Mouse (Mus musculus) stomach, postnatal 0 days (tissue): ENCODE measurements at regions not wholly inside any gene's neighbourhood (a gene's known extent, or its start where the extent isn't known, plus 50 kb on each side); places are given as distances from the start of the nearest gene placed in this dataset.

Source experiments
- ATAC-seq: fragments of 200-750 bp; cut with Nextera tagmentation; 2 replicates; pipeline ENCODE4 v1.8.0; 2017; ENCODE audit not compliant: low FRiP score, low TSS enrichment
- DNase-seq: peaks from one replicate; pipeline ENCODE4 v3.0.0-alpha.2; 2016; ENCODE audit warnings: low spot score
- H3K27ac ChIP-seq: fragments of 300-500 bp; sonication (generic); replicated peaks from 2 replicates; pipeline ENCODE4 v1.5.1; 2014; ENCODE audit warnings: mild to moderate bottlenecking, control low read depth
- H3K27me3 ChIP-seq: fragments of 300-500 bp; sonication (generic); 2 replicates; pipeline ENCODE4 v1.6.1; 2014; ENCODE audit warnings: low read length; ENCODE audit not compliant: control insufficient read depth, insufficient read depth
- H3K36me3 ChIP-seq: fragments of 300-500 bp; sonication (generic); 2 replicates; pipeline ENCODE4 v1.6.1; 2014; ENCODE audit warnings: low read length, mixed read lengths; ENCODE audit not compliant: control insufficient read depth, insufficient read depth
- H3K4me1 ChIP-seq: fragments of 300-500 bp; sonication (generic); replicated peaks from 2 replicates; pipeline ENCODE4 v1.6.1; 2014; ENCODE audit warnings: antibody characterized with exemption; ENCODE audit not compliant: control insufficient read depth, insufficient read depth
- H3K4me2 ChIP-seq: fragments of 300-500 bp; sonication (generic); replicated peaks from 2 replicates; pipeline ENCODE4 v1.6.1; 2014; ENCODE audit warnings: low read depth, mild to moderate bottlenecking, control low read depth, moderate library complexity
- H3K4me3 ChIP-seq: fragments of 300-500 bp; sonication (generic); 2 replicates; pipeline ENCODE4 v1.5.1; 2014; ENCODE audit warnings: low read depth, low read length, control low read depth
- H3K9ac ChIP-seq: fragments of 300-500 bp; sonication (generic); 2 replicates; pipeline ENCODE4 v1.6.1; 2014; ENCODE audit warnings: mild to moderate bottlenecking, low read length, control low read depth, mixed read lengths
- H3K9me3 ChIP-seq: fragments of 300-500 bp; sonication (generic); 2 replicates; pipeline ENCODE4 v1.6.1; 2016; ENCODE audit warnings: low read length; ENCODE audit not compliant: control insufficient read depth
- CTCF ChIP-seq: IDR thresholded peaks from 2 replicates; pipeline ENCODE4 v1.5.1; 2016; ENCODE audit warnings: antibody characterized with exemption, low read depth, mild to moderate bottlenecking, moderate library complexity
- EP300 ChIP-seq: optimal IDR thresholded peaks from 2 replicates; pipeline ENCODE3; 2016; ENCODE audit warnings: antibody characterized with exemption
- WGBS: fragments of 180-500 bp; shearing (Covaris S2); extraction: QIAGEN DNeasy Blood & Tissue Kit; methylation state at CpG from one replicate; pipeline ENCODE4 v1.1.7; 2014; 5-methylcytosine and 5-hydroxymethylcytosine counted together

DNA sequence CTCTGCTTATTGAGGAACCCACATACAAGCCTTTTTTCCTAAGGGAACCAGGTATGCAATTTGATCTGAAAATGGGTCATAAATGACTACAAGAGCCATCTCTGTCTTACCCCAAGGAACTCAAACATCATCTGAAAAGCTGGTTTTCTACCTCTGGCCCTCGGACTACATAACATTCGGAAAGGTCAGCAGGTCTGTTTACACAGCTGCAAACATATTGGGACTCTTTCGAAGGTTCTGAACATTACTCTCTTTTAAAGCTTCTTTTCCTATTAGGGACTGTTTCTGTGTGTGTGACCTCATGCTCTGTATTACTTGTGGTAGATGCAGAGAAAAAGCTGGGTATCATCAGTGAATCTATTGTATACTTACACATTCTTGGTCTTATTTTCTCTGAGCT is 491.9 kb upstream of the 4930452B06Rik start:
- no peak for DNase-seq
- no peak overlapping the region for H3K27ac ChIP-seq
- TF ChIP-seq EP300 (no peak), CTCF (no peak)
- H3K36me3 ChIP-seq: no peaks in the 10 kb centered on the region
- H3K4me3 ChIP-seq: no peak overlapping the region
- no peak for ATAC-seq
- no peaks in the 10 kb centered on the region for H3K4me1 ChIP-seq
- H3K4me2 ChIP-seq: no peak overlapping the region
- WGBS: 20% methylated on average over 3 of the region's 3 CpGs
- no peak overlapping the region for H3K9ac ChIP-seq
- H3K27me3 ChIP-seq: no peaks in the 10 kb centered on the region
- no peaks in the 10 kb centered on the region for H3K9me3 ChIP-seq

DNA sequence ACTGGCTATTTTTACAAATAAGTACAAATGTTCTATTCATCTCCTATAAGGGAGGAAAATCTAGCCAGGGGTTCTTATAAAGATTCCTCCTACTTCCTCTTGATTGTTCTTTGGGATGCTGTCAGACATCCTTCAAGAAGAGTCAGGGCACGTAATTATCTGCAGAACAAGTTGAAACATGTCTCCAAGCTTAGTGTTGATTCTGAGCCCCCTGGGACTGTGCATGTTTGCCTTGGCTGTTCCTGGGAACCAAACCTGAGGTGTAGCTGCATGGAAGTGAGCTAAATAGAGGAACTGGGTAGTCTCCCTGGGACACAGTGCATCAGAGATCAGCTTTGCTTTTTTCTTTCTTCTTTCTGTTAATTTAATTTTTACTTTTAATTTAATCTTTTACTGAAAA is 484.8 kb upstream of the 4930452B06Rik start:
- H3K4me1 ChIP-seq: no peaks in the 10 kb centered on the region
- no peak overlapping the region for H3K9ac ChIP-seq
- 50% methylated on average over 1 of the region's 1 CpGs for WGBS
- H3K36me3 ChIP-seq: no peaks in the 10 kb centered on the region
- no peaks in the 10 kb centered on the region for H3K27me3 ChIP-seq
- H3K9me3 ChIP-seq: no peaks in the 10 kb centered on the region
- no peak overlapping the region for H3K27ac ChIP-seq
- H3K4me2 ChIP-seq: no peak overlapping the region
- ATAC-seq (no peak), DNase-seq (no peak)
- H3K4me3 ChIP-seq: no peak overlapping the region
- TF ChIP-seq EP300 (no peak), CTCF (no peak)

DNA sequence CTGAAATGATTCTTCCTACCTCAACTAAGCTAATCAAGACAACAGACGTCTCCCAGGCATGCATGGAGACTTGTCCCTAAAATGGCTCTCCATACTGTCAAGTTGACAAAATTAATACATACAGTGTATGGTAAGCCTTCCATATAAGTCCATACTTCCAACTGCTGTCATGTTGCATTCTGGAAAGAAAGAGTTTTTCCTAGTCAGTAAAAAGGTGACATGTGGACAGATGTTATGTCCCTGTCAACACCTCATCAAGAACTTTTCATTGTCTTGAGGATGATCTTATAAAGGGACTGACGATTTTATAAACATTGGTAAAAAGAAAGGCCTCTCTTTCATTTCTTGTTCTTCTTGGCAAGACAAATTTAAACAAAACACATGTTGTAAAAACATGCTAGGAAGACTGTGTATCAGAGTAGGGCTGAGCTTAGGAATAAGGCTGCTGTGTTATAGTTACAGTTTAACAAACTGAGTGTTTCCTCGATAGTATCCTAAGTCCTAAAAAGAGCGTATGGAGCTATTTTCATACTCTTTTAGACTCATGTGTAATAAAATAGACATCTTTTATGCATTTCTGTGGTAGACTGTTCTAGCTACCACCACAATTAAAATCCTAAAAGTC is 480.7 kb upstream of the 4930452B06Rik start:
- TF ChIP-seq EP300: no peak
- TF ChIP-seq CTCF: no peak
- DNase-seq (no peak), ATAC-seq (no peak)
- Histone ChIP-seq H3K9ac (no peak overlapping the region), H3K4me3 (no peak overlapping the region), H3K9me3 (no peaks in the 10 kb centered on the region), H3K4me1 (no peaks in the 10 kb centered on the region), H3K27ac (no peak overlapping the region), H3K27me3 (no peaks in the 10 kb centered on the region), H3K36me3 (no peaks in the 10 kb centered on the region), H3K4me2 (no peak overlapping the region)
- WGBS: 51% methylated on average over 4 of the region's 4 CpGs

DNA sequence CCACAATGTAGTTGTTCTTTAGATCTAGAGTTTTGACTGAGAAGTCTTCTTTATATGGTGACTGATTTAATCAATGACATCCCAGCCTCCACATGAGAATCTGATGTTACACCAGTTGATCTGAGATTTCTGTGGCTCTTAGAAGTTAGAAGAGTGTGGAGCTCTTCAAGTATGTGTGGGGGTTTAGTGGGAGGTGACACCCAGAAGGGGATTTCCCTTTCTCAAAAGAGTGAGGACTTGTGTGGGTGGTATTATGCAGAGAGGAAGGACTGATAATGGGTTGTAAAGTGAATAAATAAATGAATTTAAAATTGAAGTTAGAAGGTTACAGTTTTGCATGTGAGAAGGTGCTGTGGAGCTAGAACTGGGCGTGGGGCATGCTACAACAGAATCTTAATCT is 439.7 kb upstream of the 4930452B06Rik start:
- no peak for ATAC-seq
- no peak overlapping the region for H3K27ac ChIP-seq
- TF ChIP-seq EP300 (no peak), CTCF (no peak)
- H3K36me3 ChIP-seq: no peaks in the 10 kb centered on the region
- 71% methylated on average over 1 of the region's 1 CpGs for WGBS
- no peaks in the 10 kb centered on the region for H3K4me1 ChIP-seq
- no peak for DNase-seq
- no peaks in the 10 kb centered on the region for H3K27me3 ChIP-seq
- H3K9me3 ChIP-seq: no peaks in the 10 kb centered on the region
- H3K9ac ChIP-seq: no peak overlapping the region
- no peak overlapping the region for H3K4me3 ChIP-seq
- H3K4me2 ChIP-seq: no peak overlapping the region

DNA sequence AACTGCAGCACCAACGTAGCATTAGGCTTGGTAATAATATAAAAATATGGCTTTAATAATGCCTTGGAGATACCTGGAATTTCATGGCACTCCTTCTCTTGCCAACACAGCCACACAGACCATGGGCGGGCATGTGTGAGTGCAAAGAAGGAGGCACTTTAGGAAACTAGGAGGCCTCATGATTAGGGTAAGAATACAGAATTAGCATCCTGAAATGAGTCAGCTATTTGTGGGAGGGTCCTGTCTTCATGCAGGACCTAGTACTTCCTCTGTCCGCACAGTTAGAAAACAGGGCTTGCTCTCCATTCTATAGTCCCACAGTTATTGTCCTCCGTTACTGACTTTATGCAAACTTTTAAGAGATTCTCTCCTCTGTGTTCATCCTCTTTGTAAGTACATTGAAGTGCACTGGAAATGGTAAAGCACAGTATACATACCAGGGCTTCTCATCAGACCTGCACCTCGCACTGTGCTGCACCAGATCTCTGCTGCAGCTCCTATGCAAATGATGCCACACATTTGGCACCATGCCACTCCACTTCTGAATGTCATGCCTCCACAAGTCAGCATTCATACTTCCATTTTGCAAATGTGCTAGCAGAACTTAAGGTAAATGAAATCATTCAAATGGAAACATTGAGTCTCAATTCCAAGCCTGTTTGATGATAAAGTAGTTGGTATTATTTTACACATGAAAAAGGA is 423.7 kb upstream of the 4930452B06Rik start:
- no peak for ATAC-seq
- Histone ChIP-seq H3K9ac (no peak overlapping the region), H3K4me2 (no peak overlapping the region), H3K27me3 (no peaks in the 10 kb centered on the region), H3K36me3 (no peaks in the 10 kb centered on the region), H3K4me1 (no peaks in the 10 kb centered on the region), H3K9me3 (no peaks in the 10 kb centered on the region), H3K4me3 (no peak overlapping the region), H3K27ac (no peak overlapping the region)
- TF ChIP-seq EP300 (no peak), CTCF (no peak)
- WGBS: 73% methylated on average over 5 of the region's 5 CpGs
- no peak for DNase-seq

DNA sequence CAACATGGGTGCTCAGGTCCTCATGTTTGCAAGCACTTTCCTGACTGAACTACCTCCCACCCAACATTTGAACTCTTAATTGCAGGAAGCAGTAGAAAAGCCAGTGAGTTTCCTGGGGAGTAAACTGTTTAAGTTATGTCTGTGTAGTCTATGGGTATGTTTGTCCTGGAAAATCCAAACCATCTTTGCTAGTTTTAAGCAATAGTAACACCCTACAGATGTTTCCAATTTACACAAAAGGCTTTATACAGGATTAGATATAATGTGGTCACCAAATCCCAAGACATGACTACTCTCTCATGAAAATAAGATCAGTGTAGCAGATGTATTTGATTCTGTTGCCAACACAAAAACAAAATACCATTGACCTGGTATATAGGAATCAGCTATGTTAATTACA is 421.1 kb upstream of the 4930452B06Rik start:
- no peaks in the 10 kb centered on the region for H3K27me3 ChIP-seq
- DNase-seq (no peak), ATAC-seq (no peak)
- H3K4me1 ChIP-seq: no peaks in the 10 kb centered on the region
- H3K27ac ChIP-seq: no peak overlapping the region
- TF ChIP-seq EP300: no peak
- no peak for TF ChIP-seq CTCF
- no peaks in the 10 kb centered on the region for H3K9me3 ChIP-seq
- no peak overlapping the region for H3K4me2 ChIP-seq
- no peaks in the 10 kb centered on the region for H3K36me3 ChIP-seq
- no peak overlapping the region for H3K4me3 ChIP-seq
- no peak overlapping the region for H3K9ac ChIP-seq
